Mouse (Mus musculus): ENCODE data around the gene Hif3a. TPM values are rescaled to one million over a fixed set of nuclear protein-coding genes. Genes with fewer than 3 reads are reported as not detected.

The Hif3a gene
- total RNA-seq, 2 experiments from 2014 or later: not detected

DNA sequence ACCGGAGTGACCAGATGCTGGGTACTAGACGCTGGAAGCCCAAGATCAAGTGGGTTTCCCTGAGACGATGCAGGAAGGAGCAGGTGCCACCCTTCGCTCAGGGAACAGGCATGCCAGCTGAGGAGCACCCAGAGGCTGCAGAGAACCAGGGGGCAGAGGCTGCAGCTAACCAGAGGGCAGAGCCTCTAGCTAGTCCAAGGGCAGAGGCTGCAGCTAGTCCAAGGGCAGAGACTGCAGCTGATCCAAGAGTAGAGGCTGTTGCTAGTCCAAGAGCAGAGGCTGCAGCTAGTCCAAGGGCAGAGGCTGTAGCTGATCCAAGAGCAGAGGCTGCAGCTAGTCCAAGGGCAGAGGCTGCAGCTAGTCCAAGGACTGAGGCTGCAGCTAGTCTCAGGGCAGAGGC lies 66.9 kb downstream of the Hif3a start:
- ATAC-seq (replicated peaks; ENCODE audit: low FRiP score, poor library complexity, severe bottlenecking): no peak

GRCm38 (mm10) chr7:16994400-16994799 lies 67.8 kb downstream of the Hif3a start:
- ATAC-seq (replicated peaks; ENCODE audit: low FRiP score, poor library complexity, severe bottlenecking): no peak

DNA sequence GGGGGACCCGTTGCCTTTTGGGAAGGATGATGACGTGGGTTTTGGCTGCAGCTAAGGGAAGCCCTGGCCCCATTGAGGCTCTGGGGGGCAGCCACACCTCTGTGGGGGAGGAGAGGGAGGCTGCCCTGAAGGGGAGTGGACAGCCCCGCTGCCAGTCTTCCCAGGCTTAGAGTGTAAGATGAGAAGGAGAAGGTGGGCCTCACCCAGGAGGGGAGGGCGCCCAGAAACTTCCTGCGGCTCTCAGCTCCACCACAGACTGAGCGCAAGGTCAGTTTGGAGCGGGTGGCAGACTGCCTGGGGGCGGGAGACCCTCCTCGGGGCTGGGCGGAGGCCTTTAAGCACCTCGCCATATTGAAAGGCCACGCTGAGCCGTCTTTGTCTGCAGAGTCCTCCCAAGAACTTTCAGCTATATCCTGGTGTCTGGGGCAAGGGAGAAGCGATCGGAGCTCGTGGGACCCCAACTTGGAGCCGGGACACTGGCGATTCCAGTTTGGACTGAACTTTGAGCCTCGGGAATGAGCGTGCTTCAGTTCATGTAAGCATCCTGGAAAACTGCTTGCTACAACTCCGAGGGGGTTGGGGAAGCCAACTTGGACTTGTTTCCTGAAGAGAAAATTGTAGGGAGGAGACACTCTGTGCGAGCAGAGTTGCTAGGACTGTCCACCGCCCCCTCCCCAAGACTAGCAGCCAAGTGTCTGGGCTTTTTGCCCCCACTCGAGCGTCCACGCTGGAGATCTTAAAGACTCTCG lies 68.4 kb downstream of the Hif3a start:
- ATAC-seq (replicated peaks; ENCODE audit: low FRiP score, poor library complexity, severe bottlenecking): no peak

GRCm38 (mm10) chr7:16992451-16992807 lies 69.8 kb downstream of the Hif3a start, which contains the start of gene Ccdc8:
Ccdc8 (plus strand) TSS chr7:16992708.
- no peak for ATAC-seq (replicated peaks; ENCODE audit: low FRiP score, poor library complexity, severe bottlenecking)

DNA sequence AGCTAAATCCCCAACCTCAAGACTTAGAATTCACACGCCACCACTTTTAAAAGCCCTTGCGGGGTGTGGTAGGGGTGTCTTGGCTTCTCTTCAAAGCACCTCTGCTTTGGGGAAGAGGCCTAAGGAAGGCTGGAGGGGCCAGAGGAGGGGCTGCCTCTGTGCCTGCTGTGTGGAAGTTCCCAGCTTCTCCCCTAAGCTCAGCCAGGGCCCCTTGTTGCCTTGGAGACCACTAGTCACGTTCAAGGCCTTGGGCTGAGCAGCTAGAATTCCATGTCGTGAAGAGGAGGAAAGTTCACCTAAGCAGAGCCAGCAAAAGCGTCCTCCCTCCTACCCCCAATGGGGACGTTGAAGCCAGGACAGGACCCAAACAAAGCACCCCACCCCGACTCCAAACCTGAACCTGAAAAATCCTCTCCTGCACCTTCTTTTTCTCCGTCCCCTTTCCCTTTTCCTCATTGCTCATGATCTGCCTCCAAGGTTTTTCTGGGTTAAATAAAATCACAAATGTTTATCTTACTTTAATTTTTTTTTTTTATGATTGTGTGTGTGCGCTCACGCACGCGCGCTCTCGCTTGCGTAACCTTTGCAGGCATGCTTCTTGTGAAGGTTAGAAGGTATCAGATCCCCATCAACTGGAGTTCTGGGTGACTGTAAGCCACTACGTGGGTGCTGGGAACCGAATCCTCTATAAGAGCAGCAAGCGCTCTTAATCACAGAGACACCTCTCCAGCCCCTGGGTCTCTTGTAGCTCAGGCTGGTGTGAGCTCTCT lies 70.4 kb downstream of the Hif3a start:
- ATAC-seq (replicated peaks; ENCODE audit: low FRiP score, poor library complexity, severe bottlenecking): no peak

DNA sequence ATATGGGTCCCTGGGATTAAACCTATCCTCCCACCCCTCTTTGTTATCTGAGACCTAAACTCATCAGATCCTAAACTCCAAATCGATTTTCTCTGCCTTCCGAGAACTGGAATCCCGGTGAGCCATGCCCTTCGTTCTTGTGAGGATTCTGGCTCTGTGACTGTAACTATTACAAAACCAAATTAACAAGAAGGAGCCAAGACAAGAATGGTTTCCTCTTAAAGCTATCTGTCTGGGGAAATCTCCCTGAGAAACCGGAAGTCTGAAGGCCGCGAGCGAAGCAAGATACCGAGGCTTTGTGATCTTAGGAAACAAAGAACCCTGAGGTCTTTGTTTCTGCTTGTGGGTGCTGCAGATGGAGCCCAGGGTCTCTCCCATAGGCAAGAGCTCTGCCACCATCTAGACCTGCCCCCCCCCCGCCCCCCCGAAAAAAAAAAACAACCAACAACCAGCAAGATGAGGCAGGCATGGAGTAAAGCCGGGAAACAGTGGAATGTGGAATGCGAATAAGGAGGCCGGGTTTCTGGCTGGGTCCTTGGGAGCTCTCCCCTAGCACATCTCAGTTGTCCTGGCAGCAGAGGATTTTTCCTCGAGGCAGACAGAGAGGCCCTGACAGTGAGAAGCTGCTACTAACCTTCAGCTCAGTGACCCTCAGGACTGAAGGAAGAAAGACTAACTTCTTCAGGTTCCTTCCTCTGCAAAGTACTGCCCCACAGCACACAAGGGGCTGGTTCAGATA lies 72.1 kb downstream of the Hif3a start:
- no peak for ATAC-seq (replicated peaks; ENCODE audit: low FRiP score, poor library complexity, severe bottlenecking)

DNA sequence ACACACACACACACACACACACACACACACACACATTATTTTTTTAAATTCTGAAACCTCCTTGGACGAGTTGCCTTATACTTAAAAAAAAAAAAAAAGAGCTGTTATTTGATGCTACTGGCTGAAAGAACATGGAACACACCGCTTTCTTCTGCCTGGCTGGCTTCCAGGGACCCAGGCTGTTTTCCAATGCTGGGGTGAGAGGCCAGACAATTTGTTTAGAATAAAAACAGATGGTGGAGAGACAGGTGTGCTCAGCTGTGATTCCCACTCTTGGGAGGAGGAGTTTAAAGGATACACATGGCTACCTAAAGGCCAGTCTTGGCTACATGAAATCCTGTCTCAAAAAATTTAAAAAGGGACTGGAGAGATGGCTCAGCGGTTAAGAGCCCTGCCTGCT lies 73.8 kb downstream of the Hif3a start:
- no peak for ATAC-seq (replicated peaks; ENCODE audit: low FRiP score, poor library complexity, severe bottlenecking)

DNA sequence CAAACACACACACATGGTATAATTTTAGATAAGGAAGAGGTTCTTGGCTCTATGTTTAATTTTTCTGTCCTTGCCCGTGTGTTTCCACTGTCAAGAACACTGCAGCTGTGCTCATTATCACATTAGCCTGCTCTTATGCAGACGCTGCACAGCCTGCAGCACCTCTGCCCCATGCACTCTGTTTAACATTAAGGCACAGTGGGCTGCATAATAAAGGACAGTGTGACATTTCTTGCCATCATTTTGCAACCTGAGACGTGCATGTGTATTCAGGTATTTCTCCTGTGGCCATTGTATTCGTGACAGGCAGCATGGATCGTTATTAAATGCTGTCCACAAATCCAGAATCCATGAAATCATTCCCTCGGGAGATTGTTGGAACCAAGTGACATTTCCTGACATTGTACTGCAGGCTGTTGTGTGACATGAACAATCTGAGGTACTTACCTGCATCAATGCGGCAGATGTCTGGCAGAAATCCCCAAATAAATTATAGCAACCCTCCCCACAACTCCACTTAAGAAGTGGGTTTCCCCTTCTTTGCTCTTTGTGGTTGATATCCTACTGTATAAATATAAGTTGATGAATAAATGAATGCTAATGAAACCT lies 74.6 kb downstream of the Hif3a start:
- no peak for ATAC-seq (replicated peaks; ENCODE audit: low FRiP score, poor library complexity, severe bottlenecking)

DNA sequence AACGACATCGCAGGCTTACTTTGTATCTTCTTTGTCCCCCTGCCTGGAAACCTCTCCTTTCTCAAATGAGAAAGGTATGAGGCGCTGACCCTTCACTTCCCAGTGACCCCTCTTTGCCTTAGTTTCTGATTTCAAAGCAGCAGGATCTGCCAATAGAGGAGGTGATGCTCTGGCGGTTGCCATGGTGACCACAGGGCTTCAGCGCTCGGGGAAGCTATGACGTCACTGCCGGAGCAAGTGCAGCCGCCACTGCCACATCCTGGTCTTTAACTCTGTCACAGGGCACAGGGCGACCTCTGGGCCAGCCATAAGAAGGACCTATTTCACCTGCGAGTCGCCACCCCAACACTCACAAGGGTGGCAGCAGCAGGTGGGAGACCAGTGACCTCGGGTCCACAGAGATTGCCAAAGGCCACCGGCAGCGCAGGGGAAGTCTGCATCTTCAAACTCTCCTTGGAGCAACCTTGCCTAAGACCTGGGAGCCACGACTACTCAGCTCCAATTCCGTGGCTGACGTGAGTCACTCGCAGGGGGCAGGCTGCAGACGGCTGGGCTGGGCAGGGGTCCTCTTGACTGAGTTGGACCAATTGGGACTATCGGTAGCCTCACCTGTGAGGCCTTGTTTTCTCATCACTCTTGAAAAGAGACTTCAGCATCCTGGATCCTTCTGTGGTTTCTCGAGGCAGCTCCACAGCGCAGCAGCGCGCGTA lies 79.2 kb downstream of the Hif3a start, which contains the start of gene Gm42372:
Gm42372 (plus strand) TSS at position 228 of the 710 bp plus-strand sequence.
- no peak for ATAC-seq (replicated peaks; ENCODE audit: low FRiP score, poor library complexity, severe bottlenecking)

Other genes with a start within 250 kb of the Hif3a start
- gene Strn4, start 246.5 kb downstream of the Hif3a start, total RNA-seq (2015; ENCODE audit: low replicate concordance): 75.0 and 87.2 TPM in 2 replicates
- 76.9 and 128 TPM in 2 replicates for gene Strn4, start 246.5 kb downstream of the Hif3a start, total RNA-seq (2017; ENCODE audit: low replicate concordance)
- gene Fkrp, start 245.7 kb downstream of the Hif3a start, total RNA-seq (2015; ENCODE audit: low replicate concordance): 6.5 and 7.5 TPM in 2 replicates
- 4.9 and 19.6 TPM in 2 replicates for gene Fkrp, start 245.7 kb downstream of the Hif3a start, total RNA-seq (2017; ENCODE audit: low replicate concordance)
- gene Prkd2, start 219.5 kb downstream of the Hif3a start, total RNA-seq (2015; ENCODE audit: low replicate concordance): 8.3 and 18.4 TPM in 2 replicates
- gene Prkd2, start 219.5 kb downstream of the Hif3a start, total RNA-seq (2017; ENCODE audit: low replicate concordance): 3.8 and 4.9 TPM in 2 replicates
- not detected in 2 replicates for gene Dact3, start 187.1 kb downstream of the Hif3a start, total RNA-seq (2015; ENCODE audit: low replicate concordance)
- not detected in 2 replicates for gene Dact3, start 187.1 kb downstream of the Hif3a start, total RNA-seq (2017; ENCODE audit: low replicate concordance)
- not detected in 2 replicates for gene Gng8, start 170.6 kb downstream of the Hif3a start, total RNA-seq (2015; ENCODE audit: low replicate concordance)
- gene Gng8, start 170.6 kb downstream of the Hif3a start, total RNA-seq (2017; ENCODE audit: low replicate concordance): not detected in 2 replicates
- gene Ptgir, start 155.9 kb downstream of the Hif3a start, total RNA-seq (2015; ENCODE audit: low replicate concordance): 0.36 and 6.7 TPM in 2 replicates
- gene Ptgir, start 155.9 kb downstream of the Hif3a start, total RNA-seq (2017; ENCODE audit: low replicate concordance): 1.9 and 2.0 TPM in 2 replicates
- gene Calm3, start 138.3 kb downstream of the Hif3a start, total RNA-seq (2015; ENCODE audit: low replicate concordance): 131 and 141 TPM in 2 replicates
- 258 and 325 TPM in 2 replicates for gene Calm3, start 138.3 kb downstream of the Hif3a start, total RNA-seq (2017; ENCODE audit: low replicate concordance)
- not detected in 2 replicates for gene Pnmal2, start 117.7 kb downstream of the Hif3a start, total RNA-seq (2015; ENCODE audit: low replicate concordance)
- gene Pnmal2, start 117.7 kb downstream of the Hif3a start, total RNA-seq (2017; ENCODE audit: low replicate concordance): not detected in 2 replicates
- gene Pnmal1, start 102.7 kb downstream of the Hif3a start, total RNA-seq (2015; ENCODE audit: low replicate concordance): not detected in 2 replicates
- gene Pnmal1, start 102.7 kb downstream of the Hif3a start, total RNA-seq (2017; ENCODE audit: low replicate concordance): not detected in 2 replicates
- 0.72 TPM in 1 of 2 replicates, not detected in the other for gene Gm42372, start 79.3 kb downstream of the Hif3a start, total RNA-seq (2015; ENCODE audit: low replicate concordance)
- gene Gm42372, start 79.3 kb downstream of the Hif3a start, total RNA-seq (2017; ENCODE audit: low replicate concordance): 0.13 and 0.53 TPM in 2 replicates
- gene Ccdc8, start 69.7 kb downstream of the Hif3a start, total RNA-seq (2015; ENCODE audit: low replicate concordance): not detected in 2 replicates
- not detected in 2 replicates for gene Ccdc8, start 69.7 kb downstream of the Hif3a start, total RNA-seq (2017; ENCODE audit: low replicate concordance)
- gene Ppp5c, start 34.5 kb downstream of the Hif3a start, total RNA-seq (2015; ENCODE audit: low replicate concordance): 22.6 and 26.3 TPM in 2 replicates
- 20.7 and 20.9 TPM in 2 replicates for gene Ppp5c, start 34.5 kb downstream of the Hif3a start, total RNA-seq (2017; ENCODE audit: low replicate concordance)
- 0.72 TPM in 1 of 2 replicates, not detected in the other for gene Psg16, start 11.6 kb upstream of the Hif3a start, total RNA-seq (2015; ENCODE audit: low replicate concordance)
- gene Psg16, start 11.6 kb upstream of the Hif3a start, total RNA-seq (2017; ENCODE audit: low replicate concordance): not detected in 2 replicates
- not detected in 2 replicates for gene Ceacam3, start 87.9 kb upstream of the Hif3a start, total RNA-seq (2015; ENCODE audit: low replicate concordance)
- not detected in 2 replicates for gene Ceacam3, start 87.9 kb upstream of the Hif3a start, total RNA-seq (2017; ENCODE audit: low replicate concordance)
- gene Psg29, start 141.1 kb upstream of the Hif3a start, total RNA-seq (2015; ENCODE audit: low replicate concordance): not detected in 2 replicates
- gene Psg29, start 141.1 kb upstream of the Hif3a start, total RNA-seq (2017; ENCODE audit: low replicate concordance): not detected in 2 replicates

All from erythroid progenitor cell, adult 5-6 weeks (primary cell).